Mouse (Mus musculus): ENCODE measurements around the gene Msi1.
"Not testable (repeated sequence)": the region's sequence is repeated elsewhere in the genome, so short reads cannot be mapped to it uniquely, and the experiment has no call there.

Gene Msi1

DNA sequence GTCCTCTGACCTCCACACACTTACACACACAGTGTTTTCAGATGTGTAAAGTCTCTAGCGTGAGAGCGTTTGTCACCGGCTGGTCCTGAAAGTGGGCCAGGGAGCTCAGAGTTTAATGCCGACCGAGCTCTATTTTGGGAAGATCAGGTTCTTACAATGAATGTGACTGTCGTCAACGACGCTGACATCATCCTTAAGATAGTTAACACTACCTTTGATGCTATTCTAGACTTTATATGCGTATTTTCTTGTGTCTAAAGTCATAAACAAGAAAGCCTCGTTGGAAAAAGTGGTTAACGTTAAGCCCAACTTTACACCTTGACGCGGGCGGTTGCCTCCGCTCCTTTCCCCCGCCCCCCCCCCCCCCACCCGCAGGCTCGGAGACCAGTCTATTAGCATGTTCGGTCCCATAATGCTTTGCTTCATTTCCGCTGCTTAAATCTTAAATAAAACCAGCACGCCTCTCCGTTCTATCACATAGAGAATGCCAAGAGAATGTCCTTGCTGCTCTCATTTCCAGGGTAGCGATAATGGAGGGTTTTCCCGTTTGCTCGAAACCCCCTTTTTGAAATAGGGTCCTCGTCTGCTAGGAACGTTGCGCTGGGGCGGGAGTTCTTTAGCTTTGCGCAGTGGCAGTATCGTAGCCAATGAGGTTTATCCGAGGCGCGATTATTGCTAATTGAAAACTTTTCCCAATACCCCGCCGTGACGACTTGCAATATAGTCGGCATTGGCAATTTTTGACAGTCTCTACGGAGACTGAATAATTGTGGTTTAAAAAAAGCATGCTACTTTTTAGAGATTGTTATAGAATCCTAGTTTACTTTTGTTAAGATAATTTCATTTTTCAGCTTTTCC, 59.7 kb downstream of the Msi1 start:
- in situ Hi-C loops (cut with MboI, MseI) = no loop called here

DNA sequence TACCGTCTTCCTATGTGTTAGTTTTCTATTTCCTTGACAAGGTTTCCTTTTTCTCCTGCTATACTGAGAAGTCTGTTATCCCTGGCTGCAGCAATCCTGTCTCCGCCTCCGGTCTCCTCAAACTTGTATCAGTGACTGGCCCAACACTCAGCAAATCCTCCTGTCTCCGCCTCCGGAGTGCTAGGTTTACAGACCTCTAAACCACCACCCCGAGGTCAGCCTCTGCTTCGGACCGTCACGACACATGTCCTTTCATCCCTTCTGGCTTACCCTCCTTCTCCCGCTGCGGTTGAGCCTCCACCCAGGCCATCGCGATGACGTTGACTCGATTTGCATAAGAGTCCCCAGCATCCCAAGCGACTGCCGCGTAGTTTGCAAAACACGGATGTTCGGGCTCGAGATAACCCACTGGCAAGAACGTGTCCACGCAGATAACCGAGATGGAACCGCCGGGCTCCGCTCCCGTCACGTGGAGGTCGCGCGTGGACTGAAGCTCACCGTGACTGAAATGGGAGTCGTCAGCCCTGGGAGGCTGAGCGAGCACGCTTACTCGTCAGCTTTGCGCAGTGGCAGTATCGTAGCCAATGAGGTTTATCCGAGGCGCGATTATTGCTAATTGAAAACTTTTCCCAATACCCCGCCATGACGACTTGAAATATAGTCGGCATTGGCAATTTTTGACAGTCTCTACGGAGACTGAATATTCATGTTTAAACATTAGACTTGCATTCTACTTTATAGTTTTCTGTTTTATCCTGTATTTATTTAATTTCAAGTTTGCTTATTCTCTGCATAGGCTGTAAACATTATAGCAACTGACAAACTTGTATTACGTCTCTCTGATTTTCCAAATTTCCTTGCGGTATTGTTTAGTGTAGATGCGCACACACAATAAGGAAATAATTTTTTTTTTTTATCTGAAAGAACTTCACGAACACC, 60.6 kb downstream of the Msi1 start:
- in situ Hi-C loops (cut with MboI, MseI) = no loop called here

DNA sequence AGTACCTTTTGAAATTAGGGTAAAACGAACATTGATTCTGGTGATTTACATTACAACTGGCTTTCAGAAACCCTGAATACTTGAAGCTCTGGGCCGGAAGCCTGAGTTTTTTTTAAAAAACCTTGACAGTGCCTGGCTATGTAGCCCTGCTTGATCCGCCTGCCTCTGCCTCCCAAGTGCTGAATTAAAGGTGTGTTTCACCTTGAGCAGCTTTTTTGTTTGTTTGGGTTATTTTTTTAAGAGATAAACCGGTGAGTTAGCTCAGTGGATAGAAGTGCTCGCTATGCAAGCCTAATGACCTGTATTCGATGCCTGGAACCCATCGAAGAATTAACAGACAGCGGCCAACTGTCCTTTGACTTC, 61.2 kb downstream of the Msi1 start:
- in situ Hi-C loops (cut with MboI, MseI) = no loop called here

DNA sequence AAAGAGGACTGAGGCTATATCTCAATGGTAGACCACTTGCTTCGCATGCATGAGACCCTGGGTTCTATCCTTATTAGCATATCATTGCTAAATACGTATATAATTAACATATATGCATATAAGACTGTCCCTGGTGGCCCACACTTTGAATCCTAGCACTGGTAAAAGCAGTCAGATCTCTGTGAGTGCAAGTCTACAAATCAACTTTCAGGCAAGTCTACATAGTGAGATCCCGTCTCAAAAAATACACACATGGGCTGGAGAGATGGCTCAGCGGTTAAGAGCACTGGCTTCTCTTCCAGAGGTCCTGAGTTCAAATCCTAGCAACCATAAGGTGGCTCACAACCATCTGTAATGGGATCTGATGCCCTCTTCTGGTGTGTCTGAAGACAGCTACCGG, 61.7 kb downstream of the Msi1 start:
- in situ Hi-C loops (cut with MboI, MseI) = no loop called here

DNA sequence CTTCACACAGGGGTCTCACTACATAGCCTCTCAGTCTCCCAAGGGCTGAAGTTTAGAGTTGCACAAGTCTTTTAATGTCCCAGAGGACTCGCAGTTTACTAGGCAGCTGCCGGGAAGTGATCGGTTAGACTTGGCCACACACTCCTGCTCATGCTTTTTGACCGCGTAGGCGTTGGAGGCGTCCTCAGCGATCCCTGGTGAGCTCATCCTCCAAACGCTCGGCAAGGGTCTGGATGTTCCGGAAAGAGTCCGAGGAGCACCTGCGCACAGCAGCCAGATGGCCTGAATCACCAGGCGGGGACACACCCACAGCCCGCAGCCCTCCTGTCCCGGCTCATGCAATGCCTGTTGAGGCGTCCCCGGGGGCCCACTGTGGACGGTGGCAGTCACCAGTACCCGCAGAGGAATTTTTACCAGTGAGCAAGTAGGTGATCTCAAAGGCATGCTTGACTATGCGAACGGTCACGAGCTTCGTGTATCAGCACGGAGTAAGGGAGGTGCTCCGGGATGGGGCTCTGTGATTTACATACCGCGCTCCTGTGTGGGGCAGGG, 62.4 kb downstream of the Msi1 start:
- in situ Hi-C loops (cut with MboI, MseI) = no loop called here

DNA sequence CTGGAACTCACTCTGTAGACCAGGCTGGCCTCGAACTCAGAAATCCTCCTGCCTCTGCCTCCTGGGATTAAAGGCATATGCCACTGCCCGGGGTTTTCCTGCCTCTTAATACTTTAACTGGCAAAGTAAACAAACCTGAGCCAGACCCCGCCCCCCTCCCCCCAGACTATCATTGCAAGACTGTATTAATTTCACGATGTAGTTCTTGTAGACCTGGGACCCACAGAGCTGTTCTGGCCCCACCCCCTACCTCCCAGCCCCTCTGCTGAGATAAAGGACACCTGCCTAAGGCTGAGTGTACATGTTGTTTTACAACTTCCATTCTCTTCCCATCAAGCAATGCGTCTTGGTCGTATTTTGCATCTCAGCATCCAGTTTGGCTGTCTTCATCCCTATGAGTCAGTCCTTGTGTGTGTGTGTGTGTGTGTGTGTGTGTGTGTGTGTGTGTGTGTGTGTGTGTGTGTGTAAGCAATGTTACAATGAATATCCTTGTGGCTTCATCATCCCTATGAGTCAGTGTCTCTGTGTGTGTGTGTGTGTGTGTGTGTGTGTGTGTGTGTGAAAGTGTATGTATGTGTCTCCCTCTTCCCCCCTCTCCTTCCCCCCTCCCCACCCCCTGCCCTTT, 63.4 kb downstream of the Msi1 start:
- in situ Hi-C loops (cut with MboI, MseI) = no loop called here

DNA sequence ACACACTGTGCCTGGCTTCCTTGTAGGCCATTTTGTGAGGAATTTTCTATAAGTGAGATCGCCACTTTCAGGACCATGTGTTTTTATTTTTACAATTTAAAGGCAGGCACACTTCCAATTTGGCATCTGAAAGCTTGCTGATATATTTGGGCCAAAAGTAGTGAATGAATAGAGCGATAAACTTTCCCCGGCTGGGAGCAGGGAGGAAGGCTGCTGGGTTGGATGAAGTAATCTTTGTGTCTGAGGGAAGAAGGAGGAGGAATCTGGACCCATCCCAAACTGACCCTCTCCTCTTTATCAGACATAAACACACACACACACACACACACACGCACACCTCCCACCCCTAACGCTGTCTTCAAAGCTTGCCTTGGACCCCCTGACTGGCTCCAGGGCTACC, 64.0 kb downstream of the Msi1 start:
- in situ Hi-C loops (cut with MboI, MseI) = no loop called here

DNA sequence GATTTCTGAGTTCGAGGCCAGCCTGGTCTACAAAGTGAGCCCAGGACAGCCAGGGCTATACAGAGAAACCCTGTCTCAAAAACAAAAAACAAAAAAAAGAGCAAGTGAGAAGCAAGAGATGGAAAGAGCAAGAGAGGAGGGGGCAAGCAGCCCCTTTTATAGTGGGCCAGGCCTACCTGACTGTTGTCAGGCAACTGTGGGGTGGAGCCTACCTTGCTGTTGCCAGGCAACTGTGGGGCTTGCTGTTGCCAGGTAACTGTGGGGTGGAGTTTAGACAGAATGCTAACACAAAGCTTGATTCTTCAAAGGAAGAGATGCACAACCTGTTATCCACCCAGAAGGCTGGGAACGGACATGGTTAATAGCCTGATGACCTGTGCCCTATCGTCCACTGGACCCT, 66.2 kb downstream of the Msi1 start:
- in situ Hi-C loops (cut with MboI, MseI) = not testable (repeated sequence)

DNA sequence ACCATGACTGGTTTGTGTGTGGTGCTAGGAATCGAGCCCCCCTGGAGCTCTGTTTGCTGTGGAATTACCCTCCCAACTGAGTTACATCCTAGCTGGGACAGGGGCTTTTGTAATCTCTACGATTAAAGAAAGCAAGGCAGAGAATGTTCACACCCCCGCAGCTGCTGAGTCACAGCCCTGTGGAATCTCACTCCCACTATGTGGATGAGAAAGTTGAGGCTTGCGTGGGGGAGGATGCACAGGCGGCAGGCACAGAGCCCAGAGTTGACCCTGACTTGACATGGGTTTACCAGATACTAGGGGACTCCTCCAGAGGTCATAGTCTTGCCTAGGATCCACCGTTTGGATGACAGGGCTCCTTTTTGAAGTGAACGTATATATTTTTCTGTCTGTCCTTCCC, 67.6 kb downstream of the Msi1 start:
- in situ Hi-C loops (cut with MboI, MseI) = no loop called here

DNA sequence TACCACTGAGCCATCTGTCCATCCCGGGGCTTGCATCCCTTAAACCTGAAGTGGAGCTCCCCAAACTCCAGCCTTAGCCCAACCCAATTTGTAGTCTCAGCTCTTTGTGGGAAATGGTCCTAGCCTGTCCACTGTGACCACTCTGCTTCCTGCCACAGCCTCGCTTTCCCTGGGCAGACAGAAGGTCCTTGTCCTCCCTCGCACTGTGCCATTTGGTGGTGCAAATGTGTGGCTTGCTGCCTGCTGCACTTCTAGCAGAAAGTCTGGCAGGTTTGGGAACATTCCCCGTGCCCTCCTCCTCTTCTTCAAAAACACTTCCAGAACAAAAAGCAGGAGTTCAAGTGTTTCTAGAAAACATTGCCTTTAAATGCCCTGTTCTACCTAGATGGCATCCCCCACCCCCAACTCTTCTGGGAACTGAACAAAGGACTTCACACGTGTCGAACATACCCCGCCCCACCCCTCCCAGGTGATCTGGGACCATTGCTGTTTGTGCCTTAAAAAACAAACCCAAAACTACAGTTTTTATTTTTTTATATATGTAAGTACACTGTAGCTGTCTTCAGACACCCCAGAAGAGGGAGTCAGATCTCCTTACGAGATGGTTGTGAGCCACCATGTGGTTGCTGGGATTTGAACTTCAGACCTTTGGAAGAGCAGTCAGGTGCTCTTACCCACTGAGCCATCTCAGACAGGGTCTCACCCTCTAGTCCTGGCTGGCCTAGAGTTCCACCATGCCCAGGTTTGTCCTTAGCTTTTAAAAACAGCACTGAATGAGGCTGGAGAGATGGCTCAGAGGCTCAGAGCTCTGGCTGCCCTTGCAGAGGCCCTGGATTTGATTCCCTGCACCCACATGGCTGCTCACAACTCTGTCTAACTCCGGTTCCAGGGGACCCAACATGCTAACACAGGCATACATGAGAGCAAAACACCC, 69.2 kb downstream of the Msi1 start:
- in situ Hi-C loops (cut with MboI, MseI) = no loop called here

DNA sequence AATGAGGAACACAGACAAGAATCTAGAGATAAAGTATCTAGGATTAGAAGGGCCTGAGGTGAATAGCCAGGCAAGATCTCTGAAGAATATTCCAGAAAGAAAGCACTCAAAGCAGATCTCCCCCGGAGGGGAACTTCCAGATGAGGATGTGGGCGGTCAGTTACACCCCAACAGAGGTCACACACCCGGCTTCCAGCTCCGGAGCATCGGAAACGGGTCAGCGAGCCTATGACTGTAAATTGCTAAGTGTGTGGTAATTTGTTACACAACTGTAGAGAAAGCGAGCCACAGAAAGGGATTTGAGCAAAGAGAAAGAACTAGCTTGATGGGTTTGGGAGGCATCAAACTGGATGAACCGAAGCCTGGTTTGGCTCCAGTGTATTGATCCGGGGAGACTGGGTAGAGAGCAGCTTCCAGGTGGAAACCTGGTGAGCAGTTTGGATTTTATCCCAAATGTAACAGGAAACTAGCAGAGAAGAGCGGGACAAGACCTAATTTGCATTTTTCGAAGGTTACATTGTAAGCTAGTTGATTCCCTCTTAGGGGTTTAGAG, 71.1 kb downstream of the Msi1 start:
- in situ Hi-C loops (cut with MboI, MseI) = loop anchor here (5.0 to 10.0 kb wide), 2 partner anchors 42 to 1624 kb away; partner anchors contain the start of gene Taok3

DNA sequence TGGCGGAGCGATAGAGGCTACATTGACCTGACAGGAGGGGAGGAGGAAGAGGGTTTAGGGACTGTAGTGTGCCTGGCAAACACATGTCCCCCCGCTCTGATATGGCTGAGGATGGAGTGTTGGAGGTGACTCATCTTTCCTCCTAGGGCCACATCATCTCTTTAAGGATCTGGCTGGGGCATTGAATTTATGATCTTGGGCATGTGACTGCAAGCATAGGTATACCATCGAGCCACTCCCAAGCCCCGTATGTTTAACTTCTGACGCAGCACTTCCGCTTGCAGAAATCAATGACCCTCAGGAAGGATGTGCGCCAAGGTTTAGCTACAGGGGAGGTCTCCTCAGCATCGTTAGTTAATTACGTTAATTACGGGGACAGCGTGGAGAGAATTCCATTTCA, 73.6 kb downstream of the Msi1 start:
- in situ Hi-C loops (cut with MboI, MseI) = loop anchor here (5.0 to 10.0 kb wide), 2 partner anchors 39 to 1622 kb away; partner anchors contain the start of gene Taok3
